Mouse (Mus musculus) liver, embryonic 15.5 days (tissue): ENCODE measurements around the gene Nus1. TPM values are rescaled to one million over a fixed set of nuclear protein-coding genes. Genes with fewer than 3 reads are reported as not detected.

ENCODE experiments used
- ATAC-seq: fragments of 200-750 bp; cut with Nextera tagmentation; 2 replicates; pipeline ENCODE4 v1.8.0; 2017; ENCODE audit warnings: moderate number of reproducible peaks, mild to moderate bottlenecking, moderate library complexity; ENCODE audit not compliant: insufficient read depth
- H3K27ac ChIP-seq: fragments of 300-500 bp; sonication (generic); replicated peaks from 2 replicates; pipeline ENCODE4 v1.5.1; 2015; ENCODE audit warnings: mild to moderate bottlenecking, inconsistent platforms
- H3K27me3 ChIP-seq: fragments of 300-500 bp; sonication (generic); 2 replicates; pipeline ENCODE4 v1.6.1; 2015; ENCODE audit warnings: mild to moderate bottlenecking, inconsistent platforms
- H3K36me3 ChIP-seq: fragments of 300-500 bp; sonication (generic); replicated peaks from 2 replicates; pipeline ENCODE4 v1.6.1; 2015; ENCODE audit warnings: moderate library complexity, mild to moderate bottlenecking, inconsistent platforms
- H3K4me1 ChIP-seq: fragments of 300-500 bp; sonication (generic); replicated peaks from 2 replicates; pipeline ENCODE4 v1.6.1; 2015; ENCODE audit warnings: inconsistent platforms
- H3K4me2 ChIP-seq: fragments of 300-500 bp; sonication (generic); 2 replicates; pipeline ENCODE4 v1.6.1; 2015; ENCODE audit warnings: moderate library complexity, mild to moderate bottlenecking, inconsistent platforms
- H3K4me3 ChIP-seq: fragments of 300-500 bp; sonication (generic); replicated peaks from 2 replicates; pipeline ENCODE4 v1.5.1; 2015; ENCODE audit warnings: mild to moderate bottlenecking, inconsistent platforms
- H3K9ac ChIP-seq: fragments of 300-500 bp; sonication (generic); 2 replicates; pipeline ENCODE4 v1.6.1; 2015; ENCODE audit warnings: moderate library complexity, mild to moderate bottlenecking, inconsistent platforms
- H3K9me3 ChIP-seq: fragments of 300-500 bp; sonication (generic); replicated peaks from 2 replicates; pipeline ENCODE4 v1.6.1; 2016; ENCODE audit warnings: inconsistent platforms
- WGBS: fragments of 180-500 bp; shearing (Covaris S2); methylation state at CpG from one replicate; pipeline ENCODE4 v1.1.7; 2015; ENCODE audit warnings: mixed read lengths; ENCODE audit not compliant: insufficient replicate concordance; 5-methylcytosine and 5-hydroxymethylcytosine counted together
- polyA plus RNA-seq: library from polyadenylated mRNA; unstranded; fragments of >200 nt; fragmentation: Nextera tagmentation; extraction: Ambion mirVana; gene quantifications from 2 replicates; pipeline ENCODE4 v1.2.1, GENCODE M21; 2015

The Nus1 gene
- polyA plus RNA-seq, 1 experiment from 2014 or later, result 4.8 TPM

DNA sequence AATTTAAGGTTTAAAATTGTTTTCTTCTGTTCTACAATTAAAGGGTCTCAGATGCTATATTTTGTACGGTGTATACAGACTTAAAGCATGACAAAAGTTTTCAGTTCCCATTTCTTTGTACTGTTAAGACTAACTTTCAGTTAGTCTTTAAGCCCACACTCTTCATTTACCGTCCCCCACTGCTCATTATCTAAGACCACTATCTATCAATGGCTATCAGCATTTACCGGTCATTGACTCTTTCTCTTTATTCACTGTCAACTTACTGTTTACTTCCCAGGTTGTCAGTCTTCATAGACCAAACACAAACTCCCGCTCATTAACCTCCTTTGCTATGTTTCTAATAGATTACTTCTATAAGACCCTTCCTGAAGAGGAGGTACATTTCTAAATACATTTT is 30.2 kb upstream of the Nus1 start:
- no peak for ATAC-seq
- Histone ChIP-seq H3K9me3 (no peaks in the 10 kb centered on the region), H3K4me3 (no peak overlapping the region), H3K4me2 (no peak overlapping the region), H3K36me3 (no peaks in the 10 kb centered on the region), H3K4me1 (peaks cover 9% of the 10 kb centered on the region), H3K27ac (no peak overlapping the region), H3K27me3 (no peaks in the 10 kb centered on the region; the same call in 1 of the 2 replicates), H3K9ac (no peak overlapping the region)
- WGBS, result 50% methylated on average over 4 of the region's 4 CpGs

DNA sequence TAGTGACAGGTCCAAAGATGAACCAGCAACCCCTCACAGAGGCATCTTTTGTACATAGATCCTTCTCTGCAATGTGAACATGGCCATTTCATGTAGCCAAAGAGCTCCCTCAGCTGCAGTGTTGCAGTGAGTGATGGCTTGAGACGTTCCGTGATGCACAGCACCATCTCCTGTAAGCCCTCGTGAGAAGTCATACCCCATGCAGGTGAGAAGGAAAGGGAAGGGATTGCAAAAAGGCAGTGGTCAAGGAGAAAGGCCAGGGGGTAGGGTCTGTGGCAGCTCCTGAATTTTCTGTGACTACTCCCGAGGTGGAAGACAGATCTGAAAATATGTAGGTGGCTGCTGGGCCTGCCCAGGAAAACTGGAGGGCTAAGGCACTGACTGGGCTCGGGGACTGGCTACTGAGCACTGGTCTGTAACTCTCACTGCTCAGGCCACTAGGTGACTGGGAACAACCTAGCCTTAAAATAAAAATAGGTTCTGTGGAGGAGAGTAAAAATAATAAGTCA is 28.4 kb upstream of the Nus1 start, which contains the start of gene Nepn:
Gene Nepn, plus strand, starts transcription at position 51 of the 509 bp plus-strand sequence.
- no peak within 1 kb of the TSS for H3K27ac ChIP-seq
- no peaks in the 10 kb centered on the region for H3K9me3 ChIP-seq
- H3K27me3 ChIP-seq, result no peaks in the 10 kb centered on the region; the same call in 1 of the 2 replicates
- no peak for ATAC-seq
- H3K9ac ChIP-seq, result no peak within 1 kb of the TSS
- H3K36me3 ChIP-seq, result no peaks in the 10 kb centered on the region
- WGBS, result 53% methylated on average over 5 of the region's 5 CpGs
- H3K4me3 ChIP-seq, result no peak within 1 kb of the TSS
- no peaks in the 10 kb centered on the region for H3K4me1 ChIP-seq
- no peak within 1 kb of the TSS for H3K4me2 ChIP-seq

DNA sequence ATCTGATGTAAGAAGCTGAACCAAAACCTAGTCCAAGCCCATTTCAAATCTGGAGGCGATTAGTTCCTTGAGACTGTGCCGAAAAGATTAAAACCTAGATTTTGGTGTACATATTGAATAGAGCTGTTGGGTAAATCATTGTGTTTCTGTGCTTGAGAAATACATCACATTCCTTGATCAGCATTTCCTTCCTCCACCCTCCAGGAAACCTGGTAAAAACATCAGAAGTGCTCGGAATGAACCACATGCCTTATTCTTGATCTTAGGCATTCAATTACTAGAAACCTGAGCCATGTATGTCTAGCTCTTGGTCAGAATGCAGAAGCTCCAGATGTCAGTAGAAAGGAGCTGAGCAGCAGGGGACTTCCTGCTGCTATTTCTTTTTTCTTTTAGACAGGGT is 27.9 kb upstream of the Nus1 start:
- no peak for ATAC-seq
- 58% methylated on average over 3 of the region's 3 CpGs for WGBS

DNA sequence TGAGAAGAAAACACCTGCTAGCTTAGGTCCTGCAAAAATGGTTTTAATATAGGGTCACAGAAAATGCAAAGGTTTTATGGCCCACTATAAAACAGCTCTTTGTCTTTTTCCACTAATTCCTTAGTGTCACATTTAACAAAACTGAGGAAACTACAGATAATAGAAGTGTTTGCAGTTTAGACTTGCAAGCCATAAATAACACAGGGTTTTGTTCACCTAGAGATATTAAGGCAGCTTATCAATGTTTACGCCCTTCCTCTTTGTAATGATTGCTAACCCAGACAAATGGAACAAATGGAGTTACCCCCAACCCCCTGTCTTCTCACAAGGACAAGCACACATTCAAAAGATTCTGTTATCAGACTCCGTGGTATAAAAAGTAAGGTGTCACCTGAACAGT is 26.1 kb upstream of the Nus1 start:
- 39% methylated on average over 2 of the region's 2 CpGs for WGBS
- no peaks in the 10 kb centered on the region for H3K36me3 ChIP-seq
- ATAC-seq, result no peak
- H3K4me2 ChIP-seq, result no peak overlapping the region
- no peaks in the 10 kb centered on the region for H3K9me3 ChIP-seq
- H3K4me3 ChIP-seq, result no peak overlapping the region
- no peaks in the 10 kb centered on the region for H3K4me1 ChIP-seq
- H3K27me3 ChIP-seq, result no peaks in the 10 kb centered on the region; the same call in 1 of the 2 replicates
- no peak overlapping the region for H3K27ac ChIP-seq
- H3K9ac ChIP-seq, result no peak overlapping the region

More for the DNA sequence above, 27.9 kb upstream of the Nus1 start:
- Histone ChIP-seq H3K9ac (no peak overlapping the region), H3K27ac (no peak overlapping the region), H3K4me3 (no peak overlapping the region), H3K9me3 (no peaks in the 10 kb centered on the region), H3K4me1 (no peaks in the 10 kb centered on the region), H3K4me2 (no peak overlapping the region), H3K27me3 (no peaks in the 10 kb centered on the region; the same call in 1 of the 2 replicates), H3K36me3 (no peaks in the 10 kb centered on the region)

- Histone ChIP-seq H3K36me3 (no peaks in the 10 kb centered on the region), H3K4me2 (no peak overlapping the region), H3K27me3 (no peaks in the 10 kb centered on the region), H3K4me1 (no peaks in the 10 kb centered on the region), H3K4me3 (no peak overlapping the region), H3K9ac (no peak overlapping the region), H3K9me3 (no peaks in the 10 kb centered on the region), H3K27ac (no peak overlapping the region)
- ATAC-seq, result no peak
- 71% methylated on average over 3 of the region's 3 CpGs for WGBS
These were observed 20.7 kb upstream of the Nus1 start for GRCm38 (mm10) chr10:52396647-52397046.

DNA sequence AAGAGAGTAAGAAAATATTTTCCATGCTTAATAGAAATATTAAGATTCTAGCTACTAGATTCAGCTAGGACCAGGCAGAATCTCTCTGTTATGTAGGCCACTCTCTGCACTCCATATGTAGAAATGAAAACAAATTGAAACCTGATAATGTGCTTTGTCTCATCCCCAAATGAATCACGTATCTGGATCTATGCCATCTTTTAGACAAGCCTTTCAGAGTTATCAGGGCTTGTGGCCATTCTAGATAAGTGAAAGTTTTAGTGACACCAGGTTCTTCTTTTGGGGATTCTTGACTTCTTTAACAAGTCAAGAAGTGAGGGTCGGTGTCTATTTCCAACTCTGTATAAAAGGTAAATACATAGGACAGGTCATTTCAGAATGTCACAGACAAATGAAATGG is 18.6 kb upstream of the Nus1 start:
- Histone ChIP-seq H3K4me2 (no peak overlapping the region), H3K27me3 (no peaks in the 10 kb centered on the region), H3K27ac (no peak overlapping the region), H3K4me1 (no peaks in the 10 kb centered on the region), H3K36me3 (no peaks in the 10 kb centered on the region), H3K9ac (no peak overlapping the region), H3K4me3 (no peak overlapping the region), H3K9me3 (no peaks in the 10 kb centered on the region)
- WGBS, result 45% methylated on average over 2 of the region's 2 CpGs
- no peak for ATAC-seq

DNA sequence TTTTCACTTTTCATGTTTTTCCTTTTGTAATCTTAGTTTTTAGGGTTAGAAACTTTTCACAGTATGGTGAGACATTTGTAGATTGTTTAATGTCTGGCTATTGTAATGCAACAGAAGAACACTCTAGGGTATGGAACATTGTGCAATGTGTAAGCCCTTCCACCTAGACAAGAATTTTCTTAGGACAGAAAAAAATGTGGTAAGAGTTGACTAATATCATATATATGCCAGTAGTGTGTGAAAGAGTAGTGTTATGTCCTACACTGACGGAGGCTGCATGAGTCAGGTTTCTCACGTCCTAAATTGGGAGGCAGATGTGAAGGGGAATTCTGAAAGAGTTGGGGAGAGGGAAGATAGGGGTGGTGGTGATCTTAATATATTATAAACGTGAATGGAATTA is 17.6 kb upstream of the Nus1 start:
- no peak overlapping the region for H3K4me2 ChIP-seq
- WGBS, result 35% methylated on average over 3 of the region's 3 CpGs
- ATAC-seq, result no peak

GRCm38 (mm10) chr10:52405160-52405559 is 12.2 kb upstream of the Nus1 start:
- WGBS, result 72% methylated on average over 13 of the region's 13 CpGs
- no peak for ATAC-seq
- no peak overlapping the region for H3K9ac ChIP-seq

More for the DNA sequence above, 17.6 kb upstream of the Nus1 start:
- no peak overlapping the region for H3K27ac ChIP-seq
- no peaks in the 10 kb centered on the region for H3K9me3 ChIP-seq
- no peak overlapping the region for H3K4me3 ChIP-seq
- no peaks in the 10 kb centered on the region for H3K27me3 ChIP-seq
- H3K4me1 ChIP-seq, result no peaks in the 10 kb centered on the region
- no peaks in the 10 kb centered on the region for H3K36me3 ChIP-seq
- H3K9ac ChIP-seq, result no peak overlapping the region

GRCm38 (mm10) chr10:52407526-52407925 is 9.8 kb upstream of the Nus1 start:
- no peak overlapping the region for H3K4me2 ChIP-seq
- WGBS, result 71% methylated on average over 2 of the region's 2 CpGs
- no peak overlapping the region for H3K27ac ChIP-seq
- H3K9ac ChIP-seq, result no peak overlapping the region
- no peaks in the 10 kb centered on the region for H3K4me1 ChIP-seq
- no peaks in the 10 kb centered on the region for H3K36me3 ChIP-seq
- H3K9me3 ChIP-seq, result no peaks in the 10 kb centered on the region
- no peak for ATAC-seq
- no peak overlapping the region for H3K4me3 ChIP-seq
- H3K27me3 ChIP-seq, result no peaks in the 10 kb centered on the region; the same call in 1 of the 2 replicates

More at GRCm38 (mm10) chr10:52405160-52405559, 12.2 kb upstream of the Nus1 start:
- H3K4me2 ChIP-seq, result no peak overlapping the region
- H3K4me1 ChIP-seq, result no peaks in the 10 kb centered on the region
- H3K9me3 ChIP-seq, result no peaks in the 10 kb centered on the region
- no peak overlapping the region for H3K27ac ChIP-seq
- H3K36me3 ChIP-seq, result no peaks in the 10 kb centered on the region
- H3K4me3 ChIP-seq, result no peak overlapping the region
- H3K27me3 ChIP-seq, result no peaks in the 10 kb centered on the region; the same call in 1 of the 2 replicates

GRCm38 (mm10) chr10:52415020-52415419 is 2.3 kb upstream of the Nus1 start:
- no peaks in the 10 kb centered on the region; the same call in 1 of the 2 replicates for H3K27me3 ChIP-seq
- H3K9ac ChIP-seq, result no peak overlapping the region
- no peaks in the 10 kb centered on the region for H3K36me3 ChIP-seq
- H3K4me3 ChIP-seq, result no peak overlapping the region
- no peak overlapping the region for H3K4me2 ChIP-seq
- H3K4me1 ChIP-seq, result peaks cover 26% of the 10 kb centered on the region
- no peak for ATAC-seq
- WGBS, result 58% methylated on average over 2 of the region's 2 CpGs
- H3K27ac ChIP-seq, result no peak overlapping the region
- no peaks in the 10 kb centered on the region for H3K9me3 ChIP-seq

DNA sequence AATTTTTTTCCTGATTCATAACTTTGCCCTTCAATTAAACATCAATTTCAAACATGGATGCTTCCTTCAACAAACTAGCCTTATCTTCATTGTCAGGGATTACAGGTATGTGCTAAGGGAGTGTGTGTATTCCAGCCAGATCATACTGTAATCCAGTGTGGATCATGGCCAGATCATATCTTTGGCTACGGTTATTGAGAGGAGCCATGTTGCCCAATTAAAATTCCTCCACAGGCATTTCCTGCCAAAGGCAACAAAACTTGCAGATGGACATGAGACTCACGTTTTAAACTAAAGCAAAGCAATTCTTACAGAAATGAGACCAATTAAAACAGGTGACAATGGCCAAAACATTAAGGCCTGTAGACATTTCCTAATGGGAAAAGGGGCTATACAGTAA is 889 bp upstream of the Nus1 start:
- peak overlapping the region; percentile 91 for H3K4me2 ChIP-seq
- H3K9ac ChIP-seq, result 0 out of 2 replicates have a peak overlapping the region, but pooled peaks have one; percentile 21
- H3K27me3 ChIP-seq, result no peaks in the 10 kb centered on the region
- 46% methylated on average over 2 of the region's 2 CpGs for WGBS
- H3K36me3 ChIP-seq, result no peaks in the 10 kb centered on the region
- no peaks in the 10 kb centered on the region for H3K9me3 ChIP-seq
- ATAC-seq, result no peak
- peak overlapping the region; percentile 97; the same call in 1 of the 2 replicates for H3K4me3 ChIP-seq
- H3K27ac ChIP-seq, result no peak overlapping the region
- peaks cover 33% of the 10 kb centered on the region for H3K4me1 ChIP-seq
